ENCODE assay signal across 8 mouse cellular contexts in the genomic region with DNA sequence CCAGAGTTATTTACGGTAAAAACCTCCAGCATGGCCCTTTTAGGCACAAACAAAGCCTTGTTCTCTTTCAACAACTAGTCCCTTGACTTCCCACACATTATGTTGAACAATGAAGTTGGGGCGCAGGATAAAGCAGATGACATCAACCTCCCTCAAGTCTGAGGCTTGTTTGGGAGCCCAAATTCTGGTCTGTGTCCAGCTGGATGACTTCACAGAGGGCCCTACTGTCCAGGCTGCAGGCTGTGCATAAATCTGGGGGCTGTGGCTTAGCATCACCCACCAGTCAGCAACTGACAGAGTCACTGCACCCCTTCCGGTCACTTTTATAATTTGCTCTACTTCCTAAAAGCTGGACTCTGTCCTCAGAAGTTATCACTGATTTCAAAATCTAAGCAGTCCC. TPM values are rescaled to one million over a fixed set of nuclear protein-coding genes. Genes with fewer than 3 reads are reported as not detected.
A peak's percentile ranks its signal among the peaks of the same experiment; 100 is the strongest.
DNase-seq lines count a peak whose midpoint lies in the region; ATAC-seq and TF ChIP-seq lines count a peak whose summit lies in the region.

No protein-coding gene starts in this region.

- no peak for TF ChIP-seq POLR2A in heart, adult 2 months (IDR thresholded peaks at IDR 0.05; ENCODE audit: insufficient read depth, low read depth, low read length)

- H3K9ac ChIP-seq in heart, adult 2 months (ENCODE audit: low read depth, low read length) = no peak overlapping the region
- no peak overlapping the region for H3K9ac ChIP-seq in heart, embryonic 12.5 days

- H3K27ac ChIP-seq in heart, adult 2 months = peak overlapping the region; percentile 16; the same call in 1 of the 2 replicates
- H3K27ac ChIP-seq in heart, embryonic 12.5 days (ENCODE audit: poor library complexity, severe bottlenecking) = no peak overlapping the region

- ATAC-seq in heart, embryonic 12.5 days (ENCODE audit: insufficient number of reproducible peaks, low FRiP score) = no peak

- TF ChIP-seq CTCF in heart, adult 2 months (IDR thresholded peaks at IDR 0.05) = no peak

- peaks cover 7% of the 10 kb centered on the region for H3K4me1 ChIP-seq in heart, adult 2 months (ENCODE audit: control insufficient read depth, insufficient read depth, low read length)
- peaks cover 41% of the 10 kb centered on the region for H3K4me1 ChIP-seq in heart, embryonic 12.5 days (replicated peaks)

- no peak for TF ChIP-seq EP300 in heart, adult 2 months (IDR thresholded peaks at IDR 0.05; ENCODE audit: insufficient read depth, low read depth, low read length)

- peaks cover 5% of the 10 kb centered on the region for H3K36me3 ChIP-seq in heart, adult 2 months (ENCODE audit: control insufficient read depth, insufficient read depth, low read length)
- peaks cover 8% of the 10 kb centered on the region; the same call in 1 of the 2 replicates for H3K36me3 ChIP-seq in heart, embryonic 12.5 days

- H3K27me3 ChIP-seq in heart, adult 2 months (ENCODE audit: control insufficient read depth, insufficient read depth, low read length) = no peaks in the 10 kb centered on the region
- no peaks in the 10 kb centered on the region for H3K27me3 ChIP-seq in heart, embryonic 12.5 days (replicated peaks)

- H3K4me2 ChIP-seq in heart, embryonic 12.5 days = no peak overlapping the region

- intact Hi-C loops in heart, adult 2 months (cut with DNase I) = no loop called here

- no peaks in the 10 kb centered on the region for H3K9me3 ChIP-seq in heart, embryonic 12.5 days (replicated peaks)

- H3K4me3 ChIP-seq in heart, adult 2 months = no peak overlapping the region
- no peak overlapping the region for H3K4me3 ChIP-seq in heart, embryonic 12.5 days

- peaks cover 9% of the 10 kb centered on the region for H3K79me2 ChIP-seq in heart, adult 2 months (replicated peaks; ENCODE audit: control insufficient read depth, insufficient read depth, low read length)

- no peak for DNase-seq in heart, adult 2 months
- peak; percentile 57 for DNase-seq in right cerebral cortex, adult 18-20 months
- no peak for DNase-seq in right cerebral cortex, postnatal 14 days
- DNase-seq in layer of hippocampus, adult 9-11 months = peak; percentile 89
- DNase-seq in telencephalon, adult 2 months (ENCODE audit: low read depth, low spot score) = peak; percentile 85
- no peak for DNase-seq in embryo, embryonic 11 days
- no peak for DNase-seq in urinary bladder, postnatal 4 days (ENCODE audit: low spot score in 2 of 2)

- WGBS in heart, adult 2 months = 49% methylated on average over 3 of the region's 3 CpGs
- 75% methylated on average over 3 of the region's 3 CpGs for WGBS in heart, embryonic 12.5 days

RNA-seq across cellular contexts. Expression of gene Tmed10, which starts 8.4 kb away (rescaled TPM):
- total RNA-seq in heart, adult 2 months (2021) = 100 to 1,000 TPM; 164 to 186 TPM
- 108 and 130 TPM in 2 replicates for polyA plus RNA-seq in heart, adult 2 months (2012; rRNA removed)
- 319 and 324 TPM in 2 replicates for polyA plus RNA-seq in heart, embryonic 12.5 days (2016; fragmentation: Nextera tagmentation; extraction: Ambion mirVana)

RNA-seq across cellular contexts. Expression of gene Nek9, which starts 27.1 kb away (rescaled TPM):
- total RNA-seq in heart, adult 2 months (2021) = 100 to 1,000 TPM; 107 to 116 TPM
- polyA plus RNA-seq in heart, adult 2 months (2012; rRNA removed) = 41.6 and 74.4 TPM in 2 replicates
- polyA plus RNA-seq in heart, embryonic 12.5 days (2016; fragmentation: Nextera tagmentation; extraction: Ambion mirVana) = 33.8 and 33.9 TPM in 2 replicates

Comparison
In these comparisons a context has a peak if more than half of its experiments do, and no peak if none do; other contexts are left out.
1. DNase-seq: peak in right cerebral cortex, adult 18-20 months (single experiment), layer of hippocampus, adult 9-11 months (single experiment) and telencephalon, adult 2 months (single experiment); none in heart, adult 2 months (0 of 2), right cerebral cortex, postnatal 14 days (single experiment), embryo, embryonic 11 days (single experiment) and urinary bladder, postnatal 4 days (0 of 2).